Mouse (Mus musculus): ENCODE measurements around the gene Hnrnpl.
A peak's percentile ranks its signal among the peaks of the same experiment; 100 is the strongest.

Gene Hnrnpl

GRCm38 (mm10) chr7:28790066-28790806 is 18.1 kb upstream of the Hnrnpl start:
- no peak for DNase-seq (ENCODE audit: low spot score in 2 of 2)

GRCm38 (mm10) chr7:28791706-28792105 is 16.6 kb upstream of the Hnrnpl start:
- DNase-seq (ENCODE audit: low spot score in 2 of 2), result no peak

- DNase-seq (ENCODE audit: low spot score in 2 of 2), result no peak
Measured at GRCm38 (mm10) chr7:28792391-28793185, 15.8 kb upstream of the Hnrnpl start.

- DNase-seq (ENCODE audit: low spot score in 2 of 2), result no peak
Measured at GRCm38 (mm10) chr7:28793834-28794233, 14.5 kb upstream of the Hnrnpl start.

GRCm38 (mm10) chr7:28794496-28794895 is 13.8 kb upstream of the Hnrnpl start:
- no peak for DNase-seq (ENCODE audit: low spot score in 2 of 2)

- DNase-seq (ENCODE audit: low spot score in 2 of 2), result no peak
Measured at GRCm38 (mm10) chr7:28795832-28796231, 12.5 kb upstream of the Hnrnpl start.

- DNase-seq (ENCODE audit: low spot score in 2 of 2), result peak; percentile 64 to 80
Measured at GRCm38 (mm10) chr7:28796562-28796975, 11.8 kb upstream of the Hnrnpl start.

GRCm38 (mm10) chr7:28799994-28800393 is 8.3 kb upstream of the Hnrnpl start:
- no peak for DNase-seq (ENCODE audit: low spot score in 2 of 2)

- no peak for DNase-seq (ENCODE audit: low spot score in 2 of 2)
Measured at GRCm38 (mm10) chr7:28801451-28801850, 6.9 kb upstream of the Hnrnpl start.

GRCm38 (mm10) chr7:28801901-28802670 is 6.3 kb upstream of the Hnrnpl start:
- no peak for DNase-seq (ENCODE audit: low spot score in 2 of 2)

GRCm38 (mm10) chr7:28802846-28803588 is 5.3 kb upstream of the Hnrnpl start:
- no peak for DNase-seq (ENCODE audit: low spot score in 2 of 2)

GRCm38 (mm10) chr7:28803756-28804155 is 4.6 kb upstream of the Hnrnpl start:
- DNase-seq (ENCODE audit: low spot score in 2 of 2), result no peak

GRCm38 (mm10) chr7:28806869-28807268 is 1.5 kb upstream of the Hnrnpl start:
- DNase-seq (ENCODE audit: low spot score in 2 of 2), result no peak

- no peak for DNase-seq (ENCODE audit: low spot score in 2 of 2)
Measured at GRCm38 (mm10) chr7:28807641-28808220, 610 bp upstream of the Hnrnpl start.

GRCm38 (mm10) chr7:28808957-28809393 is 634 bp downstream of the Hnrnpl start:
- DNase-seq (ENCODE audit: low spot score in 2 of 2), result peak; percentile 86 to 92

GRCm38 (mm10) chr7:28809401-28810089 is 1.2 kb downstream of the Hnrnpl start:
- peak in 1 of 2 experiments; percentile 55 for DNase-seq (ENCODE audit: low spot score in 2 of 2)

- DNase-seq (ENCODE audit: low spot score in 2 of 2), result peak; percentile 98 to 99
Measured at GRCm38 (mm10) chr7:28810107-28811066, 2.0 kb downstream of the Hnrnpl start.

GRCm38 (mm10) chr7:28811228-28811627 is 2.9 kb downstream of the Hnrnpl start:
- DNase-seq (ENCODE audit: low spot score in 2 of 2), result peak; percentile 85 to 88

GRCm38 (mm10) chr7:28811640-28812275 is 3.4 kb downstream of the Hnrnpl start:
- DNase-seq (ENCODE audit: low spot score in 2 of 2), result no peak
